Mouse (Mus musculus) E14TG2a.4 (cell line): ENCODE results near the gene C1ql1.

ENCODE experiments used
- CTCF ChIP-seq: conservative IDR thresholded peaks from 2 replicates; pipeline ENCODE4 v1.5.1; 2014; ENCODE audit warnings: low read length
- NANOG ChIP-seq: IDR thresholded peaks from 2 replicates; pipeline ENCODE4 v1.6.1; 2014; ENCODE audit warnings: borderline replicate concordance, low read length, mixed read lengths

DNA sequence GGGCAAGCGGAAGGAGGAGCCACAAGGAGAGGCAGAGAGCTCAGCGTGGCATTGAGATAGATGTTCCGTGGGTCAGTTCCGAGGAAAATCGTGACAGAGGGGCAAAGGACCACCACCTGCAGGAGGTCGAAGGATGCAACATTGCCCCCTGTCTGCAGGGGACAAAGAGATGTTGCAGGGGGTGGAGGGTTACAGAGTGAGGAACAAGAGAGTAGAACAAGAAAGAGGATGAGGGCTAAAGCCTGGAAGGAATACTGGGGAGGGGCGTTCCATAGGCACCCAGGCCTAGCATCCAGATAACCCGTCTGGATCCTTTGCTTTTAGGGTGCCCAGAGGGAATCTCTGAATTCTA, 480 bp upstream of the C1ql1 start:
- peak; percentile 19; the same call in 1 of the 2 replicates for TF ChIP-seq CTCF
- TF ChIP-seq NANOG: no peak
